Mouse (Mus musculus) central nervous system, embryonic 14 days (tissue): ENCODE measurements around the gene Qser1. TPM values are rescaled to one million over a fixed set of nuclear protein-coding genes. Genes with fewer than 3 reads are reported as not detected.

Experiments
- polyA plus RNA-seq: library from polyadenylated mRNA; depleted of rRNA; stranded (reverse); fragments of >200 nt; gene quantifications from 2 replicates; pipeline ENCODE4 v1.2.3, GENCODE M21; 2012; rRNA removed

Qser1 gene
- polyA plus RNA-seq, result 17.3 and 20.1 TPM in 2 replicates

GRCm38 (mm10) chr2:104816371-104816827 lies at the start of gene Qser1:
Gene Qser1 (minus strand): TSS chr2:104816760.

GRCm38 (mm10) chr2:104849276-104849990 lies 32.9 kb upstream of the Qser1 start, which contains the start of gene Prrg4:
Gene Prrg4 (minus strand): TSS chr2:104849876.

GRCm38 (mm10) chr2:104742741-104743064 lies 73.9 kb downstream of the Qser1 start, which contains the start of gene Depdc7:
Gene Depdc7 (minus strand): TSS chr2:104742878.

GRCm38 (mm10) chr2:104716279-104716678 lies 100.3 kb downstream of the Qser1 start, which contains the start of gene Pin1rt1:
Gene Pin1rt1 (minus strand): TSS chr2:104716379.

GRCm38 (mm10) chr2:104711585-104712485 lies 104.7 kb downstream of the Qser1 start, which contains the start of gene Tcp11l1:
Gene Tcp11l1 (minus strand): TSS chr2:104712169.

Other genes with a start within 250 kb of the Qser1 start
- gene Cstf3, start 226.2 kb downstream of the Qser1 start, polyA plus RNA-seq, result 62.9 and 67.2 TPM in 2 replicates
- gene Tcp11l1, start 104.6 kb downstream of the Qser1 start, polyA plus RNA-seq, result 30.5 and 31.6 TPM in 2 replicates
- not detected in 2 replicates for gene Pin1rt1, start 100.4 kb downstream of the Qser1 start, polyA plus RNA-seq
- gene Depdc7, start 73.9 kb downstream of the Qser1 start, polyA plus RNA-seq, result 2.0 and 2.7 TPM in 2 replicates
- 0.27 and 0.55 TPM in 2 replicates for gene Prrg4, start 33.1 kb upstream of the Qser1 start, polyA plus RNA-seq
- 5.6 and 6.6 TPM in 2 replicates for gene Ccdc73, start 51.0 kb upstream of the Qser1 start, polyA plus RNA-seq
- gene Eif3m, start 200.3 kb upstream of the Qser1 start, polyA plus RNA-seq, result 129 and 134 TPM in 2 replicates